Mouse (Mus musculus) kidney, adult 8-10 months (tissue): ENCODE results near the gene C1qtnf5.
"Not testable (repeated sequence)": the region's sequence is repeated elsewhere in the genome, so short reads cannot be mapped to it uniquely, and the experiment has no call there.

Experiments
- DNase-seq, 2 experiments: peaks; one replicate each; pipeline ENCODE4 v3.0.0; 2022

The C1qtnf5 gene

GRCm38 (mm10) chr9:44106596-44106995, 449 bp upstream of the C1qtnf5 start:
- no peak for DNase-seq

- DNase-seq = no peak
These were observed 623 bp downstream of the C1qtnf5 start for GRCm38 (mm10) chr9:44107557-44108179.

GRCm38 (mm10) chr9:44108269-44109055, 1.4 kb downstream of the C1qtnf5 start:
- DNase-seq = no peak

- peak in 1 of 2 experiments; percentile 82 for DNase-seq
These were observed 2.5 kb downstream of the C1qtnf5 start for GRCm38 (mm10) chr9:44109360-44110095.

GRCm38 (mm10) chr9:44111909-44112308, 4.9 kb downstream of the C1qtnf5 start:
- DNase-seq = not testable (repeated sequence)

- peak; percentile 96 to 98 for DNase-seq
These were observed 6.2 kb downstream of the C1qtnf5 start, which contains the start of the genes Gm49380 and Rnf26 for GRCm38 (mm10) chr9:44113105-44113789. Gene Gm49380 (minus strand): TSS chr9:44113500. Gene Rnf26 (minus strand): TSS chr9:44113517.

- DNase-seq = peak in 1 of 2 experiments; percentile 51
These were observed 7.4 kb downstream of the C1qtnf5 start for GRCm38 (mm10) chr9:44114453-44114852.

GRCm38 (mm10) chr9:44115599-44115998, 8.6 kb downstream of the C1qtnf5 start:
- DNase-seq = no peak

GRCm38 (mm10) chr9:44116182-44116581, 9.1 kb downstream of the C1qtnf5 start:
- no peak for DNase-seq

GRCm38 (mm10) chr9:44119011-44119410, 12.0 kb downstream of the C1qtnf5 start:
- DNase-seq = peak in 1 of 2 experiments; percentile 48

GRCm38 (mm10) chr9:44119948-44120465, 13.0 kb downstream of the C1qtnf5 start:
- no peak for DNase-seq

- DNase-seq = no peak
These were observed 17.3 kb downstream of the C1qtnf5 start for GRCm38 (mm10) chr9:44124317-44124716.

- no peak for DNase-seq
These were observed 18.0 kb downstream of the C1qtnf5 start for GRCm38 (mm10) chr9:44125026-44125425.

- peak; percentile 85 to 92 for DNase-seq
These were observed 18.7 kb downstream of the C1qtnf5 start for GRCm38 (mm10) chr9:44125546-44126428.

GRCm38 (mm10) chr9:44126746-44127145, 19.7 kb downstream of the C1qtnf5 start:
- no peak for DNase-seq

- DNase-seq = peak; percentile 54 to 79
These were observed 20.3 kb downstream of the C1qtnf5 start for GRCm38 (mm10) chr9:44127351-44127801.

- DNase-seq = no peak
These were observed 22.6 kb downstream of the C1qtnf5 start for GRCm38 (mm10) chr9:44129633-44130032.

GRCm38 (mm10) chr9:44130034-44130433, 23.0 kb downstream of the C1qtnf5 start:
- peak; percentile 76 to 77 for DNase-seq

- DNase-seq = no peak
These were observed 23.7 kb downstream of the C1qtnf5 start for GRCm38 (mm10) chr9:44130581-44131275.

GRCm38 (mm10) chr9:44131276-44131590, 24.2 kb downstream of the C1qtnf5 start:
- no peak for DNase-seq

GRCm38 (mm10) chr9:44132200-44132599, 25.2 kb downstream of the C1qtnf5 start:
- DNase-seq = no peak
